Mouse (Mus musculus) lung, postnatal 14 days (tissue): ENCODE results near the gene Asb2.
A peak's percentile ranks its signal among the peaks of the same experiment; 100 is the strongest.

Source experiments
- DNase-seq: peaks from one replicate; pipeline ENCODE4 v3.0.0; 2021

Asb2 gene

DNA sequence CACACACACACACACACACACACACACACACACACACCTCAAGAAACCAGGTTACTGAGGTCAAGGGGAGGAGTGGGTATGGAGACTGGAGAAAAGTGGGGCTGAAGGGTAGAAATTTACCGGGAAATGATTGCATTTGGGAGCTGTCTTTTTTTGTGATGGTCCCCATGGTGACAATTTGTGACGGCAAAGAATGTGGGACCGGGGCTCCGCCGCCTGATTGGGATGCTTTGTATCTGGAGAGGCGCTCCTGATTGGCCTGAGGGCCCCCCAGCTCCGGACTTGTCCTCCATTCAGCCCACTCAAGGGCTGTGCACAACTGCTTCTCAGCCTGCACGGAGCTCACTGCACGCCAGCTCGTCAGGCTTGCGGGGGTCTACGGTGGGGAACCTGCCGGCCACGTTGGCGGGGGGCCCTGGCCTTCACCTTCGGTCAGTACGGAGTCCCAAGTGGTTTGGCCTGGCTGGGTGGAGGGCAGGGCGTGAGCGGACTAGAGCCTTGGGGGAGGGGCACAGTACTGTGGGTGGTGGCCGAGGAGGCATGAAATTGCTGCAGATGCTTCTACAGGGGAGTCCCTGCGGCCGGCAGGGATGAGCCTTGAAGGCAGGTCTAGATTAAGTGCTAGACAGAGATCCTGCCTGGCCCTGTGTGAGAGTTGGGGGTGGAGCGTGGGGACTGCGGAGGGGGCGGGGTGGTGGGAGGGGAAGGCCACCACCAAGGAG lies 41.0 kb downstream of the Asb2 start:
- DNase-seq = no peak

DNA sequence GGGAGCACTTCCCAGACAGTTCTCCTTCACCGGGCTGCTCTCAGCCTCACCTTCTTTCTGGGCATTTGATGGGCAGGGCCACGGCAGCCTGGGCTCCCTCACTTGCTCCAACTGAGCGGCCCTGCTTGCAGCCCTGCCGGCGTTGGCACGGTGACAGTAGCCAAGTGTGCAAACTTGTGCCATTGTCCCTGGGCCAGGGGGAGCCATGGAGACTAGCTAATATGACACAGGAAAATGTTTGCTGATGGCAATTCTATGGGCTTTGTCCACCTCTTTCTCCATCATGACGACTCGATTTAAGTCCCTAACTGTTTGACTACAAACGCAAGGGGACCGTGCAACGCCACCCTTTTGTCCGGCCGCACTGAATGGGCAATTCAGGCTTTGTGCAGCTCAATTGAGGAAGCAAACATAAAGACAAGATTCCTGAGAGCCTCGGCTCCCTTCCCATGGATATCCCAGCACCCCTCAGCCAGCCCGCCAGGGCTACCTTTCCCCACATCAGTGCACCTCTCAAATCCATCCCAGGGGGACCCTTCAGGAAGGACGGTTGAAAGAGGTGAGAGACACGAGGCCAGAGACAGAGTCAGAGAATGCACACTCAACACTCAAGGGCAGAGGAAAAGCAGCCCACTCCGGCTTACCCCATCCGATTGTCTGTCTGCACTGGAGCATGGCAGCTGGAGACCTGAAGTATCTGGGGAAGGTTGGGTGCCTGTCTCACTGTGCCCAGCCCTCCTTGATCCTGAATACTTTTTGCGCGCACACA lies 41.7 kb downstream of the Asb2 start:
- peak; percentile 45 for DNase-seq

DNA sequence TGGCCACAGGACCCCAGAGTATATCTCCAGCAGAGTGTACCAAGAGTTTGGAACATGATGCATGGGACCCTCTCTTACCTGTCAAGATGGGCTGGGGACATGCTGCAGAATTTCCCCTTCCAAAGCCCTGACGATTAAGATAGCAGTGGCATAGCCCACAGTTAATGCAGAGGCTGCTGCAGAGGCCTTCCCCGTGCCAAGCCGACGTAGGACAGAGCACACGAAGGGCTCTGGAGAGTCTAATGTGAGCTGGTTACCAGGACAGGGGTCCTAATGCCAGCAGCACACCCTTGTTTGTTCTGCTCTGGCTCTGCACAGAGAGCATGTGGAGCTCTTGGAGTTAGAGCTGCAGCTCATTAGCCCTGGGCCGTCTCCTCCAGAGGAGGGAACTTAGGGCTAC lies 42.5 kb downstream of the Asb2 start:
- DNase-seq = no peak

DNA sequence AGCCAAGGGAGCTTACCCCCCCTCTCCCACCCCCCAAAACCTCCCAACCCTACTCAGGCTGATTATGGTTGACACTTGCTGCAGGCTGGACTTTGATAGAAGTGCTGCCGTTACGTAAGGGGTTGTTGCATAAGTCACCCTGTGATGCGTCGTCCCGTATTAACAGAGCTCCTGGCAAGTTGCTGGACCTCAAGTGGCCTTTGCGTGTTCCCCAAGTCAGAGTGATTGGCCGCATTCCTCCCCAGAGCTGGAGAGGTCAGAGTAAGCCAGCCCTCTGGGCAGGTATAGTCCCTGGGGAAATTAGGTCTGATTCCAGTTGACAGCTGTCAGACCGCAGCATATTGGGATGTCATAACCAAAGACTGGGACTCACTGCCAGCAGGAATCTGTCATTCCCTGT lies 43.9 kb downstream of the Asb2 start:
- peak; percentile 75 for DNase-seq

DNA sequence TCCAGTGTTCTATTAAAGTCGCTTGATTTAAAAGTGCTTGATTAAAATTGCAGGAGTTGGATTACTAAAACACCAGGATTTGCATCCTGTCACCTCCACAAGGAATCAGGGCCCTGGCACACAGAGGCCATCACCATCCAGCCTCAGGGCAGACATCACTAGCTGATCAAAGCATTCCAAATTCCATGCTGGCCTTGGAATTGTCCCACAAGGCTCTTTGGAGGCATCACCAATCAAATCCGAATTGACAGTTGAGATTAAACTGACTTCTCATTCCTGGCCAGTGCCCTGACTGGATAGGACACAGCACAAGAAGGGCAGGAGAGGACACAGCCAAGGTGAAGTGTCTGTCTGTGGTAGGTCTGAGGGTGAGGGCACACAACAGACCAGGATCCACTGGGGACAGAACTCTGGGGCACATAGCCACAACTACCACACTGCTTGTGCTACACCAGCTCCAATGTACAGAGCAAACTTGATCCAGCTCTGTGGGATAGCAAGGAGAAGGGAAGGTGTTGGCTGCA lies 45.0 kb downstream of the Asb2 start, which contains the start of gene Fam181a:
Fam181a (plus strand) TSS at position 232 of the 524 bp plus-strand sequence.
- no peak for DNase-seq

DNA sequence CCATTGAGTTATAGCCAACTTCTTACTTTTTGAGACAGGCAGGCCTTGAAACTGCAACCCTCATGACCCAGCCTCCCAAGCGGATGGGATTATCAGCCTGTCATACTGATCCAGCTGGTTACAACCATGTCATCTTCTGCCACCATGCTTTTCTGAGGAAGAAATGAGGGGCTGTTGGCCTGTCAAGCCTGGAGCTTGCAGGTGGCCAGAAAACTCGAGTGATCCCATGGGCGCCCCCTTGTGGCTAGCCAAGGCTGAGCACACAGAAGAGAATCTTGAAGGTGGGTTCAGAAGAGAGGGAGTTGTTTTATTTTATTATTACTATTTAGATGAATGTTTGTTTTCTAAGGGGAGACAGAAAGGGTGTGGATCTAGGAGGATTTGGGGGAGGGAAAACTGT lies 49.1 kb downstream of the Asb2 start:
- DNase-seq = peak; percentile 63

DNA sequence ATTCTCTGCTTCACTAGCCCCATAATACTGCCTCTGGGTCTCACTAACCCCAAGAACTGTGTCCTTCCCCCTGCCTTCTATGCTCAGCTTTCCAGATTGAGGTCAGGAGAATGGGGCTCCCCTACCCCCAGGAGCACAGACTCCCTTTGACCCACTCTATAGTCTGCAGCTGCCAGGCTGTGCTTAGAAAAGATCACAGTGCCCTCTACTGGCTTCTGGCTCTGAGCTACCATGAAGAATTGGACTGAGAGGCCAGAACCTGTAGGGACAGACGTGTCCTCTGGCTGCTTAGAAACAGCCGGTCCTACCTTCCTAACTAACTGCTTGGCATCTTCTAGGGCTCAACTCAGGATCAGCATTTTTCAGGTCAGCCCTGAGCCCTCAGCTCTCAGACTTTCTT lies 49.6 kb downstream of the Asb2 start:
- DNase-seq = peak; percentile 36

DNA sequence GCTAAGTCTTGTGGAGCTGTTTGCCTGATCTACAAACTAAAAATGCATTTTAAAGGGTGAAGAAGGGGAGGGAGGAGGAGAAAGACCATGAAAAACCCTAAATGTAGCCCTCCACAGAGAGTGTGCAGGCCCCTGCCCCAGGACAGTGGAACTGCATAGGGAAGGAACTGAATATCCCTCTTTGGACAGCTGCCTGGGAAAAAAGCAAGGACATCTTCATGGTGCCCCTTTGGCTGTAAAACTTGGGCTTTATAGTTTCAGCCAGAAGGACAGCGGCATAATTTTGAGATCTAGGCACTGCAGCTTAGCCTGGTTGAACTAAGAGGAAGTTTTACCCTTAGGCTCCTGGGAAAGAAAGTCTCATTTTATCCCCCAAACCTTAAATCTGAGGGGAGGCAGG lies 52.8 kb downstream of the Asb2 start:
- DNase-seq = no peak

DNA sequence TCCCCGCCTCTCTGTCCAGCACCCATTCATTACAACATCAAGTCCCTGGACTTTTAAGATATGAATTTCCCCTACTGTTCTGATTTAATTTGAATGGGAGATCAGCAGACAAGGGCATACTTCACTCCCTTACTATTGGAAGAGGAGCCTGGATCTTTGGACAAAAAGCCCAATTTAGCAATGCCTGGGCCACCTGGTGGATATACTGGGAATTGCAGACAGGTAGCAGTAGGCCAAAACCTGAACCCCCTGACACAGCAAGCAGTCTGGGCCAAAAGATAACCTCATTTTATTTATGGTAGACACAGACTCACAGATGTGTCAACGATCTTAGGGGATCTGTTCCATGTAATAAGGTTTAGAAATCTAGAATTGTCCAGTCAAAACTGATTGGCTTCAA lies 54.2 kb downstream of the Asb2 start:
- peak; percentile 74 for DNase-seq

DNA sequence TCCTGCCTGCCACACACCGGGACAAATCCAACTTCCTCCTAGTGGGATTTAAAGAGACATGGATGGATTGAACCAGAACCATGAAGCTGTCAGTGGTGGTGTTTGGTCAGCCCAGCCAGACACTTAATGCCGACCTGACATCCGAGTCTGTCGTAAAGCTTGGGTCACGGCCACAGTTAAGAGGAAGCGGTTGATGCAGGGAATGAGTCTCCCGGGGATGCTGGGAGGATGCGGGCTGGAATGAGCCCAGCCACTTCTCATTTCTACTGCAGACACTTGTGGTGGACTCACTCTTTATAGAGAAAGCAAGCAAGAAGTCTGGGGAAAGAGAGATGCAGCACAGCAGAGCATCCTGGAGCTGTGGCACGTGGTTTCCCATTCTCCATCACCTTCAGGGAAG lies 55.3 kb downstream of the Asb2 start:
- DNase-seq = no peak

DNA sequence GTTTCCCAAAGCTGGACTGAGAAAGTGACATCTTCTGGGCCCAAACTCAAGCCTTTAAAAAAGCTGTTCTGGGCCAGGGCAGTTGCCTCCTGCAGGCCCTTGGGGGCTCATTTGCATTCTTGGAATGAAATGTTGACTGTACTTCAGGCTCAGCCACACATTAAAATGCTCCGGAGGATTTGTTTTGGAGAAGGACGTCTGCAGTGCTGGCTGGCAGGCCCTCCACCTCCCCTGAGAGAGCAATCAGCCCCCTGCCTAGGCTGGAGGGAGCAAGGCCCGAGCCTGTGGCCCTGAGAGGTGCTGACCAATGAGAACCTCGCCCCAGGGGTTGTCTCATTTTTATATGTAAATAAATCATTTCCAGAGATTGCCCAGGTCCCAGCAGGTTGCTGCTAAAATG lies 59.5 kb downstream of the Asb2 start:
- DNase-seq = no peak

DNA sequence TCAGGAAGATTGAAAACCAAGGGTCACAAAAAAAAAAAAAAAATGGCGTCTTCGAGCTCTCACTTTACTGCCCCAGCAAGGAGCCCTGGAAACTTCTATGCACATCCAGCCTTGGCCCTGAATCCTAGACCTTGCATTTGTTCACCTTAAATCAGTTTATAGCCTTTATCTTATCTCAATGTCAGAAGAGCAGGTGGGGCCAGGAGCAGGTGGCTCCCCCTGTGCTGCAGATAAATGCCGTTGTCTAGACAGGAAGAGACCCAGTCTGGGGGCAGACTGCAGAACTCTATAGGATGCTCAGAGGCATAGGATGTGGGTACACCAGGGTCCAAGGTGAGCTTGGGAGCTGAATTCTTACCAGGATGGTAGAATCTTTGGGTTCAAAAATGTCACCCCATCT lies 63.4 kb downstream of the Asb2 start:
- DNase-seq = no peak

DNA sequence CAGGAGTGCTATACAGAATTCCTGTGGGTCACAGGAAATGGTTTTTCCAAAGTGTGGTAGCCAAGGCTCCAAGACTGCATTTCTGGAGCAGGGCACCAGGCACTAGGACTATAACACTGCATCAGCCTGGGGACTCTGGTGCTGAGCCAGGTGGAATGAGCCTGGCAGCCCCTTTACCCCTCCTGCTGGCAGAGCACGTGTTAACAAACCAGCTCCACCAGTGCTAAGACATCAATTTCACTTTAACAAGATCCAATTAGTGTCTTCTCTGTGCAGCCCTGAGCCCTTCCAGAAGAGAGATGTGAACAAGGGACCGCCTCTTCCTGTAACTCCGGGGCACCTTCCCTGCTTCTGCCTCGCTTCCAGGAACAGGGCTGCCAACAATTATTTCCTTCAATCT lies 68.5 kb downstream of the Asb2 start:
- DNase-seq = no peak

DNA sequence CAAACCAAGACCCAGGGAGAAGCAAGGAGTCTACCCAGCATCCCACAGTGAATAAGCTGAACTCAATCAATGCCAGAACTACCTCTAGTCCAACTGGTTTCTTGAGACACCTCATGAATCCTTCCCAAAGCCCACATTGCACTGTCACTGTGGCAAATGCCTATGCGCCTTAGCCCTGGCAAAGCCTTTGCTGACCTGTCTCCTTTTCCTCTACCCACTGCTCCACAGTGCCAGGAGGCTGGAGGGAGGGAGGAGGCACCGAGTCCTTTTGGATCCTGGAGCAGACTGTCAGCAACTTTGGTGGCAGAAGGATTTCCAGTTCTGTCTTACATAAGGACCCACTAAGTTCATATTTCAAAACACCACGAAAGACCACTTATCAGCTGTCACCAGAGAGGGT lies 72.4 kb downstream of the Asb2 start:
- DNase-seq = no peak

DNA sequence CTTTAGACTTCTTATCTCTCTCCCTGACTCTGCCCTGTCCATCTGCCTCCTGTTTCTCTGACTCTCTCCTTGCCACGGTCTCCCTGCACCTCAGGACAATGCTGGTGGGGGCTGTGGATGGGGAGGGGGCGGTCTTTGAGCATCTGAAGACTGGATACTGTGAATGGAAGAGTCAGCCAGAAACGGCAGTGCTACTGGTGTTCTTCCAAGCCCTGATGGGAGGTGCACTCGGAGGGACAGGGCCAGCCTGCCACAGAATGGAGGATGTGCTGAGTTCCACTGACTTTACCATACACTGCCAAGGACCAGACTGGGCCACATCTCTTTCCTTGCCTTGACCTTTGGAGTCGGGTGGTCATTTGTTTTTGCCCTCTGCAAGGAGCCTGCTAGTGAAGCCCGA lies 72.9 kb downstream of the Asb2 start:
- DNase-seq = no peak

DNA sequence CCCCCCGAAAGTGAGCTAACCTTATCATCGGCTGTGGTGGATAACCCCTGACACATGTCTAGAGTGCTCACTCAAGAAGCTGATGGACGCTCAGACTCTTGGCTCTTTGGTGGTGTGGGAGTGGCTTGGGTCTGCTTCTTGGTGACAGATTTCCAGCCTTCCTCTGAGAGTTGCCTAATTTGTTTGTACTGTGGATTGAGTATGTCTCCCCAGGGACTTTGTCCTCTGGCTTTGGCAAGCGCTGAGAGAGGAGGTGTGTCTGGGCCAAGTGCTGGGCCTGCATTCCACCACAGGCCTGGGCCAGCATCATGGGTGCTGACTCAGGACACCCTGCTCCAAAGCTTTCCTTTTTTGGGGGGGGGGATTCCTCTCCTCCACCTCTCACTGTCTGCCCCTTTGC lies 73.9 kb downstream of the Asb2 start:
- DNase-seq = peak; percentile 49

DNA sequence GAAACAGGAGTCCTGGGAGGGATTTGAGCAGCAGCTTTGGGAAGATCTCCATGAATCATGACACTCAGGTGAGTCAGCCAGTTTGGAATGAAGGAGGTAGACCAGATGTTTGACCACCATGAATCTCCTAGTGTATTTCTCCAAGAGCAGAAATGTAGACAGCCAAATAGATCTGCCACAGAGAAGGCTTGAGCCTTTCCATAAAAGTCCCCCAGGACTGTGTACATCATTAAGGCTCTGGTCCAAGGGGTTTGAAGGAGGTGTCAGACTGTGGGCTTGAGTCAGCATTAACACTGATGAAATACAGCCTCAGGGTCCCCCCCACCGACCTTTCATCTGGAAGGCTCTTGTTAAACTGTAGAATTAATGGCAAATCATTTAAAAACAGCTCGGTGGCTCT lies 74.3 kb downstream of the Asb2 start:
- DNase-seq = no peak

DNA sequence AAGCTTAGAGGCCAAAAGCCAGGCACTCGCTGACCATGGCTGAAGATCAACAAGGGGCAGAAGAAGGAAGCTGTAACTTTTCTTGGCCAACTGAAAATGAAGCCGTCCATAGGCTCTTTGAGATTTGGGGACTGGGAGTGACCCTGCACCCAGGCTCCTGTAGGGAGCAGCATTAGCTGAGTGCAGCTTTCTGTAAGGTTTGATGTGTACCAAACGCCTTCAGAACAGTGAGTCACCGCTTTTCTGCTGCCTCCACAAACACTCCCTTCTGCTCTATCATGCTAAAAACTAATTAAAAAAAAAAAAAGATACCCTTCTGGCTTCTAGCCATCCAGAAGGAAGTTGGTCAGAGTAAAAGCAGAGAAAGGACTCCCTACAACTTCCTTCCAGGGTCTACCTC lies 79.4 kb downstream of the Asb2 start:
- DNase-seq = no peak

DNA sequence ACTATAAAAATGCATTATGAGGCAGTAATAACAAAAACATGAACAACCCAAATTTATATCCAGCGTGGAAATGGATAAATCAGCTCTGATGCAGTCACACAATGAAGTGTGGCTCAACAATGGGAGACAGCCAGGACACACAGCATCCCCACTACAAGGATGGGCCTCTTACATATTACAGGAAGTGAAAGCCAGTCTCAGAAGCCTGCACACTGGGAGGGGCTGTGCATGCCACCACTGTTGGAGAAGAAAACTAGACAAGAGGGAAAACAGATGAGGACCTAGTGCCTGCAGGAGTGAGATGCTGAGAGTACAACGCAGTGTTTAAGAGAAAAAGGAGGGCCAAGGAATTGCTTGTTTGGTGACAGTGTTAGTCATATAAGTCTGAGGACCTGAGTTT lies 82.1 kb downstream of the Asb2 start:
- DNase-seq = no peak

DNA sequence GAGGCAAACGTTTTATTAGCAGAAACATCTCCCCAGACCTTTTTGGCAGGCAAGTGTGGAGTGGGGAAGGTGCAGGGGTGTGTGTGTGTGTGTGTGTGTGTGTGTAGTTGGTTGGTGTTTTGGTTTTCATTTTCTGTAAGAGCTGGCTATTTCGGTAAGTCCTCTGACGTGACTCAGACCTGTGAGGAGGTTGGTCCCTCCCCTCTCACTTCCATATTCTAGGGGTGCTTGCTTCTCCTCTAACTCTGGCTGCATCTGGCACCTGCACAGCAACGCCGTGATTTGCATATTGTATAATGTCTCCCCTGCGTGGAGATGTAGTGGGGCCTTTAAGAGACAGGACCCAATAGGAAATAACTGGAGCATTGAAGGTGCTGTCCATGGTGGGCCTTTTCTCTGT lies 82.8 kb downstream of the Asb2 start:
- DNase-seq = no peak

DNA sequence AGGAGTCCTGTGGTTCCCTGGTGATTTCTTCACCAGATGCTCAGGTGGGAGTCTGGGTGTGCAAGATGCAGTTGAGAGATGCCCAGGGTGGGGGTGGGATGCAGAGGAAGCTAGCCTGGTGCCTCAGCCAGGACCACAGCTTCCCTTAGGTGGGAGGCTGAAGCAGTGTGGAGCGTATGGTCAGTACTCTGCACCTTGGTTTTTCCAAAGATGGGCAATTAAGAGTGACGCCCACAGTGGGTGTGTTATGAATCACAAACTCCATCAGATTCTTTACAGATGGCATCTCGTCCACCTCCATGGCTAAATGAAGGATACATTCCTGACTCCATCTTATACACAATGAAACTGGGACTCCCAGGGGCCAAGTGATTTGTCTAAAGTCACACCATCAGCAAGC lies 83.6 kb downstream of the Asb2 start:
- no peak for DNase-seq
